Mouse (Mus musculus): ENCODE results near the gene Ephx1. TPM values are rescaled to one million over a fixed set of nuclear protein-coding genes. Genes with fewer than 3 reads are reported as not detected.

The Ephx1 gene
- polyA plus RNA-seq, 1 experiment from 2014 or later, result 1.4 TPM

GRCm38 (mm10) chr1:180945001-180945980 is 75.4 kb downstream of the Ephx1 start:
- H3K27me3 ChIP-seq (ENCODE audit: control insufficient read depth, insufficient read depth, low read length), result peaks cover 20% of the 10 kb centered on the region
- H3K4me3 ChIP-seq (ENCODE audit: low read depth, low read length), result no peak overlapping the region; the same call in 1 of the 2 replicates
- DNase-seq (ENCODE audit: low spot score), result peak; percentile 77
- peak; percentile 84 for ATAC-seq (replicated peaks; ENCODE audit: insufficient number of reproducible peaks, low FRiP score, low TSS enrichment, low read depth)
- no peaks in the 10 kb centered on the region for H3K36me3 ChIP-seq (replicated peaks; ENCODE audit: control insufficient read depth, insufficient read depth, low read depth, low read length)
- H3K27ac ChIP-seq (replicated peaks; ENCODE audit: low read depth, low read length), result no peak overlapping the region
- WGBS, result 20% methylated on average over 20 of the region's 20 CpGs
- no peaks in the 10 kb centered on the region for H3K9me3 ChIP-seq (replicated peaks; ENCODE audit: control insufficient read depth, low read length)
- peak overlapping the region; percentile 25 for H3K9ac ChIP-seq (replicated peaks; ENCODE audit: low read length)
- no peaks in the 10 kb centered on the region; the same call in 1 of the 2 replicates for H3K4me1 ChIP-seq (ENCODE audit: control insufficient read depth, insufficient read depth, low read length)
- H3K4me2 ChIP-seq (ENCODE audit: low read depth, low read length), result peak overlapping the region; percentile 8; the same call in 1 of the 2 replicates

- no peaks in the 10 kb centered on the region for H3K9me3 ChIP-seq (replicated peaks; ENCODE audit: control insufficient read depth, low read length)
- H3K4me2 ChIP-seq (ENCODE audit: low read depth, low read length), result no peak overlapping the region
- peaks cover 20% of the 10 kb centered on the region for H3K27me3 ChIP-seq (ENCODE audit: control insufficient read depth, insufficient read depth, low read length)
- no peak for ATAC-seq (replicated peaks; ENCODE audit: insufficient number of reproducible peaks, low FRiP score, low TSS enrichment, low read depth)
- H3K36me3 ChIP-seq (replicated peaks; ENCODE audit: control insufficient read depth, insufficient read depth, low read depth, low read length), result no peaks in the 10 kb centered on the region
- WGBS, result 77% methylated on average over 4 of the region's 4 CpGs
- DNase-seq (ENCODE audit: low spot score), result no peak
- no peak overlapping the region for H3K27ac ChIP-seq (replicated peaks; ENCODE audit: low read depth, low read length)
- no peak overlapping the region for H3K9ac ChIP-seq (replicated peaks; ENCODE audit: low read length)
- H3K4me1 ChIP-seq (ENCODE audit: control insufficient read depth, insufficient read depth, low read length), result no peaks in the 10 kb centered on the region; the same call in 1 of the 2 replicates
- no peak overlapping the region for H3K4me3 ChIP-seq (ENCODE audit: low read depth, low read length)
Measured at GRCm38 (mm10) chr1:180944553-180944952, 76.2 kb downstream of the Ephx1 start.

GRCm38 (mm10) chr1:180943896-180944295 is 76.8 kb downstream of the Ephx1 start:
- H3K9ac ChIP-seq (replicated peaks; ENCODE audit: low read length), result no peak overlapping the region
- ATAC-seq (replicated peaks; ENCODE audit: insufficient number of reproducible peaks, low FRiP score, low TSS enrichment, low read depth), result no peak
- H3K4me3 ChIP-seq (ENCODE audit: low read depth, low read length), result no peak overlapping the region
- H3K4me1 ChIP-seq (ENCODE audit: control insufficient read depth, insufficient read depth, low read length), result no peaks in the 10 kb centered on the region; the same call in 1 of the 2 replicates
- peaks cover 20% of the 10 kb centered on the region for H3K27me3 ChIP-seq (ENCODE audit: control insufficient read depth, insufficient read depth, low read length)
- no peak overlapping the region for H3K27ac ChIP-seq (replicated peaks; ENCODE audit: low read depth, low read length)
- H3K36me3 ChIP-seq (replicated peaks; ENCODE audit: control insufficient read depth, insufficient read depth, low read depth, low read length), result no peaks in the 10 kb centered on the region
- no peak for DNase-seq (ENCODE audit: low spot score)
- H3K9me3 ChIP-seq (replicated peaks; ENCODE audit: control insufficient read depth, low read length), result no peaks in the 10 kb centered on the region
- WGBS, result 67% methylated on average over 1 of the region's 1 CpGs
- H3K4me2 ChIP-seq (ENCODE audit: low read depth, low read length), result no peak overlapping the region

GRCm38 (mm10) chr1:180943032-180943644 is 77.6 kb downstream of the Ephx1 start:
- no peaks in the 10 kb centered on the region; the same call in 1 of the 2 replicates for H3K4me1 ChIP-seq (ENCODE audit: control insufficient read depth, insufficient read depth, low read length)
- H3K9me3 ChIP-seq (replicated peaks; ENCODE audit: control insufficient read depth, low read length), result no peaks in the 10 kb centered on the region
- no peak for DNase-seq (ENCODE audit: low spot score)
- peaks cover 21% of the 10 kb centered on the region for H3K27me3 ChIP-seq (ENCODE audit: control insufficient read depth, insufficient read depth, low read length)
- H3K4me3 ChIP-seq (ENCODE audit: low read depth, low read length), result peak overlapping the region; percentile 79
- H3K27ac ChIP-seq (replicated peaks; ENCODE audit: low read depth, low read length), result no peak overlapping the region
- 41% methylated on average over 11 of the region's 11 CpGs for WGBS
- no peak overlapping the region for H3K9ac ChIP-seq (replicated peaks; ENCODE audit: low read length)
- H3K36me3 ChIP-seq (replicated peaks; ENCODE audit: control insufficient read depth, insufficient read depth, low read depth, low read length), result no peaks in the 10 kb centered on the region
- ATAC-seq (replicated peaks; ENCODE audit: insufficient number of reproducible peaks, low FRiP score, low TSS enrichment, low read depth), result no peak
- H3K4me2 ChIP-seq (ENCODE audit: low read depth, low read length), result peak overlapping the region; percentile 92

- H3K4me1 ChIP-seq (ENCODE audit: control insufficient read depth, insufficient read depth, low read length), result no peaks in the 10 kb centered on the region; the same call in 1 of the 2 replicates
- H3K27ac ChIP-seq (replicated peaks; ENCODE audit: low read depth, low read length), result no peak within 1 kb of the TSS
- H3K36me3 ChIP-seq (replicated peaks; ENCODE audit: control insufficient read depth, insufficient read depth, low read depth, low read length), result no peaks in the 10 kb centered on the region
- peaks cover 28% of the 10 kb centered on the region for H3K27me3 ChIP-seq (ENCODE audit: control insufficient read depth, insufficient read depth, low read length)
- peak within 1 kb of the TSS; percentile 76 for H3K9ac ChIP-seq (replicated peaks; ENCODE audit: low read length)
- H3K4me2 ChIP-seq (ENCODE audit: low read depth, low read length), result peak within 1 kb of the TSS; percentile 92
- H3K9me3 ChIP-seq (replicated peaks; ENCODE audit: control insufficient read depth, low read length), result no peaks in the 10 kb centered on the region
- DNase-seq (ENCODE audit: low spot score), result peak; percentile 78
- WGBS, result under 1% methylated on average over 69 of the region's 73 CpGs
- H3K4me3 ChIP-seq (ENCODE audit: low read depth, low read length), result peak within 1 kb of the TSS; percentile 79
- peak; percentile 27; the same call in 1 of the 2 replicates for ATAC-seq (replicated peaks; ENCODE audit: insufficient number of reproducible peaks, low FRiP score, low TSS enrichment, low read depth)
Measured at GRCm38 (mm10) chr1:180942166-180943031, 78.3 kb downstream of the Ephx1 start, which contains the start of gene Tmem63a. Gene Tmem63a (plus strand): TSS chr1:180942344.

- peak overlapping the region; percentile 76 for H3K9ac ChIP-seq (replicated peaks; ENCODE audit: low read length)
- H3K4me1 ChIP-seq (ENCODE audit: control insufficient read depth, insufficient read depth, low read length), result no peaks in the 10 kb centered on the region; the same call in 1 of the 2 replicates
- WGBS, result 3% methylated on average over 18 of the region's 18 CpGs
- H3K4me3 ChIP-seq (ENCODE audit: low read depth, low read length), result peak overlapping the region; percentile 79
- no peak overlapping the region for H3K27ac ChIP-seq (replicated peaks; ENCODE audit: low read depth, low read length)
- peaks cover 28% of the 10 kb centered on the region for H3K27me3 ChIP-seq (ENCODE audit: control insufficient read depth, insufficient read depth, low read length)
- peak overlapping the region; percentile 92 for H3K4me2 ChIP-seq (ENCODE audit: low read depth, low read length)
- H3K36me3 ChIP-seq (replicated peaks; ENCODE audit: control insufficient read depth, insufficient read depth, low read depth, low read length), result no peaks in the 10 kb centered on the region
- no peaks in the 10 kb centered on the region for H3K9me3 ChIP-seq (replicated peaks; ENCODE audit: control insufficient read depth, low read length)
- DNase-seq (ENCODE audit: low spot score) (no peak), ATAC-seq (replicated peaks; ENCODE audit: insufficient number of reproducible peaks, low FRiP score, low TSS enrichment, low read depth) (no peak)
Measured at GRCm38 (mm10) chr1:180941726-180942125, 79.0 kb downstream of the Ephx1 start.

GRCm38 (mm10) chr1:180940776-180941460 is 79.8 kb downstream of the Ephx1 start:
- Histone ChIP-seq H3K4me1 (ENCODE audit: control insufficient read depth, insufficient read depth, low read length) (no peaks in the 10 kb centered on the region; the same call in 1 of the 2 replicates), H3K9ac (replicated peaks; ENCODE audit: low read length) (no peak overlapping the region; the same call in 1 of the 2 replicates), H3K4me2 (ENCODE audit: low read depth, low read length) (no peak overlapping the region; the same call in 1 of the 2 replicates), H3K27me3 (ENCODE audit: control insufficient read depth, insufficient read depth, low read length) (peaks cover 32% of the 10 kb centered on the region), H3K9me3 (replicated peaks; ENCODE audit: control insufficient read depth, low read length) (no peaks in the 10 kb centered on the region), H3K4me3 (ENCODE audit: low read depth, low read length) (peak overlapping the region; percentile 8; the same call in 1 of the 2 replicates), H3K36me3 (replicated peaks; ENCODE audit: control insufficient read depth, insufficient read depth, low read depth, low read length) (no peaks in the 10 kb centered on the region), H3K27ac (replicated peaks; ENCODE audit: low read depth, low read length) (no peak overlapping the region)
- ATAC-seq (replicated peaks; ENCODE audit: insufficient number of reproducible peaks, low FRiP score, low TSS enrichment, low read depth) (no peak), DNase-seq (ENCODE audit: low spot score) (no peak)
- WGBS, result 85% methylated on average over 7 of the region's 7 CpGs

Data from embryonic facial prominence, embryonic 11.5 days (tissue).